Mouse (Mus musculus): ENCODE data around the gene Olfr221.
"Not testable (repeated sequence)": the region's sequence is repeated elsewhere in the genome, so short reads cannot be mapped to it uniquely, and the experiment has no call there.

Gene Olfr221

GRCm38 (mm10) chr14:52042359-52042758 is at the start of gene Olfr221:
Olfr221 (minus strand) TSS chr14:52042459.
- DNase-seq (ENCODE audit: low spot score in 2 of 2), result not testable (repeated sequence)

- no peak for DNase-seq (ENCODE audit: low spot score in 2 of 2)
Observed at GRCm38 (mm10) chr14:52083083-52083482, 40.8 kb upstream of the Olfr221 start.

- DNase-seq (ENCODE audit: low spot score in 2 of 2), result no peak
Observed at GRCm38 (mm10) chr14:52071599-52072137, 29.4 kb upstream of the Olfr221 start.

- DNase-seq (ENCODE audit: low spot score in 2 of 2), result no peak
Observed at GRCm38 (mm10) chr14:52066135-52066534, 23.9 kb upstream of the Olfr221 start.

- no peak for DNase-seq (ENCODE audit: low spot score in 2 of 2)
Observed at GRCm38 (mm10) chr14:52061798-52062197, 19.5 kb upstream of the Olfr221 start.

- DNase-seq (ENCODE audit: low spot score in 2 of 2), result no peak
Observed at GRCm38 (mm10) chr14:52060800-52061199, 18.5 kb upstream of the Olfr221 start.

GRCm38 (mm10) chr14:52059982-52060381 is 17.7 kb upstream of the Olfr221 start:
- no peak for DNase-seq (ENCODE audit: low spot score in 2 of 2)

- not testable (repeated sequence) for DNase-seq (ENCODE audit: low spot score in 2 of 2)
Observed at GRCm38 (mm10) chr14:52052720-52053119, 10.5 kb upstream of the Olfr221 start.

- no peak for DNase-seq (ENCODE audit: low spot score in 2 of 2)
Observed at GRCm38 (mm10) chr14:52045966-52046565, 3.8 kb upstream of the Olfr221 start.

- DNase-seq (ENCODE audit: low spot score in 2 of 2), result peak; percentile 26 to 49
Observed at GRCm38 (mm10) chr14:52044901-52045678, 2.8 kb upstream of the Olfr221 start.

- no peak for DNase-seq (ENCODE audit: low spot score in 2 of 2)
Observed at GRCm38 (mm10) chr14:52043446-52043845, 1.2 kb upstream of the Olfr221 start.

- DNase-seq (ENCODE audit: low spot score in 2 of 2), result no peak
Observed at GRCm38 (mm10) chr14:52039332-52039731, 2.9 kb downstream of the Olfr221 start.

- no peak for DNase-seq (ENCODE audit: low spot score in 2 of 2)
Observed at GRCm38 (mm10) chr14:52035926-52036325, 6.3 kb downstream of the Olfr221 start.

GRCm38 (mm10) chr14:52026342-52026741 is 15.9 kb downstream of the Olfr221 start:
- no peak for DNase-seq (ENCODE audit: low spot score in 2 of 2)

- DNase-seq (ENCODE audit: low spot score in 2 of 2), result no peak
Observed at GRCm38 (mm10) chr14:52024133-52024532, 18.1 kb downstream of the Olfr221 start.

- DNase-seq (ENCODE audit: low spot score in 2 of 2), result peak; percentile 89 to 93
Observed at GRCm38 (mm10) chr14:52022709-52023459, 19.4 kb downstream of the Olfr221 start.

- DNase-seq (ENCODE audit: low spot score in 2 of 2), result no peak
Observed at GRCm38 (mm10) chr14:52022244-52022708, 20.0 kb downstream of the Olfr221 start.

GRCm38 (mm10) chr14:52021568-52022212 is 20.6 kb downstream of the Olfr221 start:
- DNase-seq (ENCODE audit: low spot score in 2 of 2), result no peak

- no peak for DNase-seq (ENCODE audit: low spot score in 2 of 2)
Observed at GRCm38 (mm10) chr14:52021138-52021529, 21.1 kb downstream of the Olfr221 start.

GRCm38 (mm10) chr14:52020486-52021137 is 21.6 kb downstream of the Olfr221 start, which contains the start of gene Zfp219:
Zfp219 (minus strand) TSS chr14:52020733.
- peak; percentile 68 to 69 for DNase-seq (ENCODE audit: low spot score in 2 of 2)

Measured in thymus, postnatal 10 days (tissue).